Comparison of ENCODE assay signal across 18 mouse cellular contexts in genomic region chr5:39144225-39144624, GRCm38 (mm10).
DNase-seq lines count a peak whose midpoint lies in the region; ATAC-seq and TF ChIP-seq lines count a peak whose summit lies in the region.
"Had no signal": no experiment of that assay in that cellular context is flagged by ENCODE, and none has a peak within 500 bp of the region (broad histone marks: within the 10 kb centered on the region; RNA-seq: fewer than 3 reads in every experiment).

No protein-coding gene starts in this region.

- ATAC-seq in heart, embryonic 12.5 days (ENCODE audit: insufficient number of reproducible peaks, low FRiP score) = no peak
- peak; percentile 17; the same call in 1 of the 2 replicates for ATAC-seq in intestine, embryonic 15.5 days
- no peak for ATAC-seq in intestine, embryonic 16.5 days
- peak; percentile 70 for ATAC-seq in neural tube, embryonic 13.5 days (ENCODE audit: low read depth)
- ATAC-seq in neural tube, embryonic 15.5 days (ENCODE audit: low FRiP score) = peak; percentile 67
- ATAC-seq: forebrain, embryonic 14.5 days; inflammation-experienced regulatory T-cells, adult 6 months; liver, embryonic 12.5 days; liver, postnatal 0 days had no signal

- peak overlapping the region; percentile 49; the same call in 1 of the 2 replicates for H3K27ac ChIP-seq in heart, embryonic 12.5 days (ENCODE audit: poor library complexity, severe bottlenecking)
- no peak overlapping the region for H3K27ac ChIP-seq in heart, adult 2 months
- H3K27ac ChIP-seq in intestine, embryonic 15.5 days = no peak overlapping the region
- no peak overlapping the region for H3K27ac ChIP-seq in intestine, embryonic 16.5 days (ENCODE audit: low read length)
- 0 out of 2 replicates have a peak overlapping the region, but pooled peaks have one; percentile 28 for H3K27ac ChIP-seq in neural tube, embryonic 13.5 days (replicated peaks)
- H3K27ac ChIP-seq in neural tube, embryonic 15.5 days (replicated peaks) = no peak overlapping the region
- H3K27ac ChIP-seq: heart, embryonic 10.5 days; liver, embryonic 12.5 days had no signal

- no peak overlapping the region for H3K9ac ChIP-seq in heart, embryonic 12.5 days
- no peak overlapping the region for H3K9ac ChIP-seq in heart, adult 2 months (ENCODE audit: low read depth, low read length)
- H3K9ac ChIP-seq in intestine, embryonic 15.5 days = no peak overlapping the region
- no peak overlapping the region for H3K9ac ChIP-seq in intestine, embryonic 16.5 days (ENCODE audit: low read depth, low read length)
- no peak overlapping the region for H3K9ac ChIP-seq in neural tube, embryonic 13.5 days
- no peak overlapping the region for H3K9ac ChIP-seq in neural tube, embryonic 15.5 days (replicated peaks)
- H3K9ac ChIP-seq: liver, embryonic 12.5 days; liver, postnatal 0 days had no signal

- no peaks in the 10 kb centered on the region for H3K27me3 ChIP-seq in heart, embryonic 12.5 days (replicated peaks)
- no peaks in the 10 kb centered on the region for H3K27me3 ChIP-seq in heart, adult 2 months (ENCODE audit: control insufficient read depth, insufficient read depth, low read length)
- H3K27me3 ChIP-seq in intestine, embryonic 15.5 days (replicated peaks) = no peaks in the 10 kb centered on the region
- no peaks in the 10 kb centered on the region for H3K27me3 ChIP-seq in intestine, embryonic 16.5 days (replicated peaks; ENCODE audit: control insufficient read depth, insufficient read depth, low read length)
- no peaks in the 10 kb centered on the region for H3K27me3 ChIP-seq in neural tube, embryonic 13.5 days
- no peaks in the 10 kb centered on the region for H3K27me3 ChIP-seq in neural tube, embryonic 15.5 days (replicated peaks)
- H3K27me3 ChIP-seq: liver, embryonic 12.5 days had no signal

- H3K4me1 ChIP-seq in heart, embryonic 12.5 days (replicated peaks) = peaks cover 18% of the 10 kb centered on the region
- H3K4me1 ChIP-seq in heart, adult 2 months (ENCODE audit: control insufficient read depth, insufficient read depth, low read length) = no peaks in the 10 kb centered on the region
- no peaks in the 10 kb centered on the region for H3K4me1 ChIP-seq in intestine, embryonic 15.5 days (replicated peaks)
- H3K4me1 ChIP-seq in intestine, embryonic 16.5 days (ENCODE audit: control insufficient read depth, insufficient read depth, low read length) = no peaks in the 10 kb centered on the region
- no peaks in the 10 kb centered on the region for H3K4me1 ChIP-seq in neural tube, embryonic 13.5 days (replicated peaks)
- 0 out of 2 replicates have a peak, but pooled peaks cover 4% of the 10 kb centered on the region for H3K4me1 ChIP-seq in neural tube, embryonic 15.5 days
- H3K4me1 ChIP-seq: liver, embryonic 12.5 days had no signal

- no peak overlapping the region for H3K4me2 ChIP-seq in heart, embryonic 12.5 days
- no peak overlapping the region for H3K4me2 ChIP-seq in intestine, embryonic 15.5 days (replicated peaks)
- no peak overlapping the region for H3K4me2 ChIP-seq in intestine, embryonic 16.5 days (ENCODE audit: low read depth, low read length)
- no peak overlapping the region for H3K4me2 ChIP-seq in neural tube, embryonic 13.5 days
- no peak overlapping the region for H3K4me2 ChIP-seq in neural tube, embryonic 15.5 days
- H3K4me2 ChIP-seq: liver, embryonic 12.5 days; midbrain, embryonic 11.5 days had no signal

- TF ChIP-seq POLR2A in heart, adult 2 months (IDR thresholded peaks at IDR 0.05; ENCODE audit: insufficient read depth, low read depth, low read length) = no peak

- no peaks in the 10 kb centered on the region for H3K36me3 ChIP-seq in heart, embryonic 12.5 days
- no peaks in the 10 kb centered on the region for H3K36me3 ChIP-seq in heart, adult 2 months (ENCODE audit: control insufficient read depth, insufficient read depth, low read length)
- no peaks in the 10 kb centered on the region for H3K36me3 ChIP-seq in intestine, embryonic 15.5 days
- no peaks in the 10 kb centered on the region for H3K36me3 ChIP-seq in intestine, embryonic 16.5 days (ENCODE audit: control insufficient read depth, insufficient read depth, low read length)
- H3K36me3 ChIP-seq in neural tube, embryonic 13.5 days = no peaks in the 10 kb centered on the region
- H3K36me3 ChIP-seq in neural tube, embryonic 15.5 days = no peaks in the 10 kb centered on the region
- H3K36me3 ChIP-seq: heart, embryonic 10.5 days; liver, embryonic 12.5 days had no signal

- no peak for TF ChIP-seq CTCF in heart, adult 2 months (IDR thresholded peaks at IDR 0.05)

- H3K4me3 ChIP-seq in heart, embryonic 12.5 days = no peak overlapping the region
- no peak overlapping the region for H3K4me3 ChIP-seq in heart, adult 2 months
- H3K4me3 ChIP-seq in intestine, embryonic 15.5 days (replicated peaks) = no peak overlapping the region
- H3K4me3 ChIP-seq in intestine, embryonic 16.5 days (ENCODE audit: low read length) = no peak overlapping the region
- no peak overlapping the region for H3K4me3 ChIP-seq in neural tube, embryonic 13.5 days
- no peak overlapping the region for H3K4me3 ChIP-seq in neural tube, embryonic 15.5 days (replicated peaks)
- H3K4me3 ChIP-seq: heart, embryonic 10.5 days; liver, embryonic 12.5 days had no signal

- H3K79me2 ChIP-seq in heart, adult 2 months (replicated peaks; ENCODE audit: control insufficient read depth, insufficient read depth, low read length) = no peaks in the 10 kb centered on the region

- no peak for DNase-seq in heart, adult 2 months
- DNase-seq in neural tube, embryonic 10.5 days (ENCODE audit: extremely low spot score, low spot score) = no peak
- DNase-seq in left cerebral cortex, adult 18-20 months (ENCODE audit: low spot score in 2 of 2) = no peak
- DNase-seq: kidney, adult 8-10 months; liver, postnatal 0 days; lung, postnatal 36 days; thymus, adult 2 months; thymus, postnatal 4 days had no signal

- no peaks in the 10 kb centered on the region for H3K9me3 ChIP-seq in heart, embryonic 12.5 days (replicated peaks)
- no peaks in the 10 kb centered on the region for H3K9me3 ChIP-seq in intestine, embryonic 15.5 days
- H3K9me3 ChIP-seq in intestine, embryonic 16.5 days (ENCODE audit: control insufficient read depth, low read length) = no peaks in the 10 kb centered on the region
- H3K9me3 ChIP-seq in neural tube, embryonic 13.5 days = no peaks in the 10 kb centered on the region
- no peaks in the 10 kb centered on the region for H3K9me3 ChIP-seq in neural tube, embryonic 15.5 days (replicated peaks)
- H3K9me3 ChIP-seq: heart, embryonic 10.5 days; liver, embryonic 12.5 days had no signal

- 74% methylated on average over 10 of the region's 10 CpGs for WGBS in heart, embryonic 12.5 days
- WGBS in heart, adult 2 months = 91% methylated on average over 10 of the region's 10 CpGs
- WGBS in intestine, embryonic 15.5 days = 68% methylated on average over 10 of the region's 10 CpGs
- 70% methylated on average over 10 of the region's 10 CpGs for WGBS in intestine, embryonic 16.5 days
- WGBS in neural tube, embryonic 13.5 days = 72% methylated on average over 10 of the region's 10 CpGs
- 63% methylated on average over 10 of the region's 10 CpGs for WGBS in neural tube, embryonic 15.5 days

- intact Hi-C loops in heart, adult 2 months (cut with DNase I) = no loop called here

- TF ChIP-seq EP300 in heart, adult 2 months (IDR thresholded peaks at IDR 0.05; ENCODE audit: insufficient read depth, low read depth, low read length) = no peak

Comparison
In these comparisons a context has a peak if more than half of its experiments do, and no peak if none do; other contexts are left out.
1. ATAC-seq: peak in intestine, embryonic 15.5 days (single experiment), neural tube, embryonic 13.5 days (single experiment) and neural tube, embryonic 15.5 days (single experiment); none in heart, embryonic 12.5 days (single experiment) and intestine, embryonic 16.5 days (single experiment).
2. H3K27ac ChIP-seq: peak in heart, embryonic 12.5 days (single experiment) and neural tube, embryonic 13.5 days (single experiment); none in heart, adult 2 months (single experiment), intestine, embryonic 15.5 days (single experiment), intestine, embryonic 16.5 days (single experiment) and neural tube, embryonic 15.5 days (single experiment).